In genomic region chr1:60801210-60801671, GRCm38 (mm10) we compare ENCODE assay signal across 30 mouse cellular contexts.
"Had no signal": no experiment of that assay in that cellular context is flagged by ENCODE, and none has a peak within 500 bp of the region (broad histone marks: within the 10 kb centered on the region; RNA-seq: fewer than 3 reads in every experiment).

No protein-coding gene starts in this region.

- H3K27ac ChIP-seq: heart, embryonic 13.5 days; heart, embryonic 15.5 days; hindbrain, embryonic 10.5 days; hindbrain, embryonic 12.5 days; hindbrain, embryonic 13.5 days; hindbrain, embryonic 14.5 days; hindbrain, embryonic 15.5 days; hindbrain, postnatal 0 days; intestine, embryonic 15.5 days; kidney, embryonic 15.5 days; kidney, postnatal 0 days; layer of hippocampus, adult 2 months; left cerebral cortex, adult 2 months had no signal

- H3K4me1 ChIP-seq: hindbrain, embryonic 10.5 days; hindbrain, embryonic 12.5 days; hindbrain, embryonic 13.5 days; hindbrain, embryonic 15.5 days; intestine, embryonic 15.5 days had no signal

- H3K4me3 ChIP-seq: heart, embryonic 12.5 days; heart, embryonic 13.5 days; heart, embryonic 15.5 days; hindbrain, embryonic 10.5 days; hindbrain, embryonic 12.5 days; hindbrain, embryonic 13.5 days; hindbrain, embryonic 15.5 days; intestine, embryonic 15.5 days; kidney, embryonic 15.5 days; layer of hippocampus, adult 2 months; left cerebral cortex, adult 2 months had no signal

- H3K36me3 ChIP-seq: heart, embryonic 12.5 days; heart, embryonic 13.5 days; heart, embryonic 15.5 days; hindbrain, embryonic 10.5 days; hindbrain, embryonic 12.5 days; hindbrain, embryonic 13.5 days; hindbrain, embryonic 15.5 days; intestine, embryonic 15.5 days; kidney, embryonic 15.5 days had no signal

- H3K9me3 ChIP-seq: heart, embryonic 12.5 days; heart, embryonic 13.5 days; heart, embryonic 15.5 days; hindbrain, embryonic 10.5 days; hindbrain, embryonic 12.5 days; hindbrain, embryonic 13.5 days; hindbrain, embryonic 15.5 days; intestine, embryonic 15.5 days; kidney, embryonic 15.5 days had no signal

- H3K9ac ChIP-seq: heart, embryonic 12.5 days; heart, embryonic 13.5 days; heart, embryonic 15.5 days; hindbrain, embryonic 12.5 days; hindbrain, embryonic 13.5 days; hindbrain, embryonic 14.5 days; hindbrain, embryonic 15.5 days; intestine, embryonic 15.5 days; kidney, embryonic 15.5 days had no signal

- H3K4me2 ChIP-seq: heart, embryonic 11.5 days; heart, embryonic 12.5 days; heart, embryonic 13.5 days; heart, embryonic 15.5 days; hindbrain, embryonic 12.5 days; hindbrain, embryonic 13.5 days; hindbrain, embryonic 14.5 days; hindbrain, embryonic 15.5 days; intestine, embryonic 15.5 days; kidney, embryonic 15.5 days had no signal

- DNase-seq: heart, postnatal 10 days; heart, postnatal 14 days; heart, postnatal 36 days; heart, postnatal 4 days; kidney, adult 11 months; kidney, adult 18-20 months; kidney, adult 2 months; kidney, adult 8-10 months; kidney, adult 9 months; kidney, postnatal 10 days; kidney, postnatal 14 days; kidney, postnatal 25 days; kidney, postnatal 4 days; layer of hippocampus, adult 9-11 months; layer of hippocampus, postnatal 36 days had no signal

- H3K27me3 ChIP-seq: heart, embryonic 12.5 days; heart, embryonic 13.5 days; heart, embryonic 15.5 days; hindbrain, embryonic 12.5 days; hindbrain, embryonic 13.5 days; hindbrain, embryonic 15.5 days; intestine, embryonic 15.5 days; kidney, embryonic 15.5 days had no signal
